Mouse (Mus musculus) bone marrow macrophage, adult 2 months (primary cell): ENCODE data around the gene Atad5.

Experiments used
- CTCF ChIP-seq: IDR thresholded peaks from 2 replicates; pipeline ENCODE4 v1.5.1; 2012; ENCODE audit warnings: low read depth, mild to moderate bottlenecking, low read length, moderate library complexity
- POLR2A ChIP-seq: IDR thresholded peaks from 2 replicates; pipeline ENCODE4 v1.6.1; 2012; ENCODE audit warnings: mild to moderate bottlenecking, low read depth, low read length, borderline replicate concordance

DNA sequence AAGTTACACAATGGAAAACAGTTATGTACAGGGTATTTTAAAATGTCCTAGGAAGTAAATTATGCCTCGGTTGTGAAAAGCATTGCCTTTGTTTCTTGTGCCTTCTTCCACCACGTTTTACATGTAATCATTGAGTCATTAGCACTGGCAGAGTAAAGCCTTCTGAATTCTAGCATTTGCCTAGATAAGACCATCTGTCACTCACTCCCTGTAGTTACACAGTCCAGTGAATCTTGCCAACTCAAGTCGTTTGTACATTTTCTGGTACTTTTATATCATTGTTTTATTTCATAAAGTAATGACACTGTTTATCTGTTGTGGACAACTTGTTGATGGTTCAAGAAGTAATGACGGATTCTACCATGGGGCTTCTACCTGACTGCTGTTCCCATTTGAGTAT, 45.5 kb downstream of the Atad5 start:
- no peak for TF ChIP-seq CTCF
- TF ChIP-seq POLR2A = no peak
